Mouse (Mus musculus) midbrain, embryonic 16.5 days (tissue): Measurements from ENCODE around the gene Pus1. TPM values are rescaled to one million over a fixed set of nuclear protein-coding genes. Genes with fewer than 3 reads are reported as not detected.

Experiments
- ATAC-seq: fragments of 200-750 bp; cut with Nextera tagmentation; 2 replicates; pipeline ENCODE4 v1.8.0; 2017; ENCODE audit warnings: moderate TSS enrichment
- H3K27ac ChIP-seq: fragments of 300-500 bp; sonication (generic); 2 replicates; pipeline ENCODE4 v1.5.1; 2014; ENCODE audit warnings: mild to moderate bottlenecking, low read length, mixed read lengths
- H3K27me3 ChIP-seq: fragments of 300-500 bp; sonication (generic); 2 replicates; pipeline ENCODE4 v1.6.1; 2014; ENCODE audit warnings: low read depth, low read length, mixed read lengths; ENCODE audit not compliant: control insufficient read depth, insufficient read depth
- H3K36me3 ChIP-seq: fragments of 300-500 bp; sonication (generic); 2 replicates; pipeline ENCODE4 v1.6.1; 2014; ENCODE audit warnings: mild to moderate bottlenecking, low read length, moderate library complexity, mixed read lengths; ENCODE audit not compliant: control insufficient read depth, insufficient read depth
- H3K4me1 ChIP-seq: fragments of 300-500 bp; sonication (generic); 2 replicates; pipeline ENCODE4 v1.6.1; 2014; ENCODE audit warnings: mild to moderate bottlenecking, low read length, mixed read lengths; ENCODE audit not compliant: control insufficient read depth, insufficient read depth
- H3K4me2 ChIP-seq: fragments of 300-500 bp; sonication (generic); 2 replicates; pipeline ENCODE4 v1.6.1; 2014; ENCODE audit warnings: mild to moderate bottlenecking, low read length, mixed read lengths
- H3K4me3 ChIP-seq: fragments of 300-500 bp; sonication (generic); 2 replicates; pipeline ENCODE4 v1.5.1; 2014; ENCODE audit warnings: low read depth, mild to moderate bottlenecking, low read length, moderate library complexity, mixed read lengths
- H3K9ac ChIP-seq: fragments of 300-500 bp; sonication (generic); 2 replicates; pipeline ENCODE4 v1.6.1; 2014; ENCODE audit warnings: low read depth, low read length, mixed read lengths
- H3K9me3 ChIP-seq: fragments of 300-500 bp; sonication (generic); replicated peaks from 2 replicates; pipeline ENCODE4 v1.6.1; 2014; ENCODE audit warnings: mild to moderate bottlenecking, low read length, mixed read lengths; ENCODE audit not compliant: control insufficient read depth, poor library complexity, severe bottlenecking
- WGBS: fragments of 180-500 bp; shearing (Covaris S2); extraction: QIAGEN DNeasy Blood & Tissue Kit; methylation state at CpG from one replicate; pipeline ENCODE4 v1.1.7; 2014; 5-methylcytosine and 5-hydroxymethylcytosine counted together
- polyA plus RNA-seq: library from polyadenylated mRNA; unstranded; fragments of >200 nt; fragmentation: Nextera tagmentation; extraction: Ambion mirVana; gene quantifications from 2 replicates; pipeline ENCODE4 v1.2.1, GENCODE M21; 2015

Gene Pus1
- polyA plus RNA-seq: 18.2 and 18.6 TPM in 2 replicates

DNA sequence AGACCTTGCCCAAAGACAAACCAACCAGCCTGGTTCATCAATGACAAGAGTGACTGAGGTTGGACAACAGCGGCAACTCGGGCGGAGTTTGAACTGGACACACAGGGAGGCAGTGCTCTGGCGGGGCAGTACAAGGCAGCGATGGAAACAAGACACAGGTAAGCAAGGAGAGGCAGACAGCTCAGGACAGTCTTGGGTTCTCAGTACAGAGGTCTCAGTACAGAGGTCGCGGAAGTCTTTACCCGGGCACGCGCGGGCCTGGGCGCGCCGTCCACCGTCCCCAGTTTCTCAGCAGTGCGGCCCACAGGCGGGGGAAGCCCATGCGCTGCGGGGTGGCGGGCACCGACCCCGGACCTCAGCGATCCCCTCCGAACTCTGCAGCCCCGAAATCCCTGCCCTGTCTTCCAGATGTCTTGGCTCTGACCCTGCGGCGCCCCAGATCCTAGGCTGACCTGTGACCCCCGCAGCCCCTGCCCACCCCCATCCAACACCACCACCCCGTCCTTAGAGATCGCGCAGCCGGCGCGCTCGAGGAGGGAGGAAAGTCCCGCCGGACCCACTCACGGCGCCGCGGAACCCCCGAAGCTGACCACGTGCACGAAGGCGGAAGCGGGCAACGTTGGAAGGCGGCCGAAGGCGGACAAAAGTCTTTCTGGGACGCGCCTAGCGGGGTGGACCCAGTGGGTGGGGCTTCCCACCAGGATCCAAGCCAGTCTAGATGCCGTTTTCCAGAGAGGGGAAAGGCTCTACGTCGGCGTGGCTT is at the start of gene Pus1:
Gene Pus1, minus strand, starts transcription at position 662 of the 763 bp plus-strand sequence.
- H3K4me3 ChIP-seq: peak within 1 kb of the TSS; percentile 78
- peak; percentile 85 for ATAC-seq
- H3K9ac ChIP-seq: peak within 1 kb of the TSS; percentile 74
- H3K4me2 ChIP-seq: peak within 1 kb of the TSS; percentile 94
- 0 out of 2 replicates have a peak within 1 kb of the TSS, but pooled peaks have one; percentile 50 for H3K27ac ChIP-seq
- H3K27me3 ChIP-seq: no peaks in the 10 kb centered on the region
- peaks cover 14% of the 10 kb centered on the region for H3K4me1 ChIP-seq
- under 1% methylated on average over 56 of the region's 57 CpGs for WGBS
- no peaks in the 10 kb centered on the region for H3K9me3 ChIP-seq
- peaks cover 2% of the 10 kb centered on the region for H3K36me3 ChIP-seq

DNA sequence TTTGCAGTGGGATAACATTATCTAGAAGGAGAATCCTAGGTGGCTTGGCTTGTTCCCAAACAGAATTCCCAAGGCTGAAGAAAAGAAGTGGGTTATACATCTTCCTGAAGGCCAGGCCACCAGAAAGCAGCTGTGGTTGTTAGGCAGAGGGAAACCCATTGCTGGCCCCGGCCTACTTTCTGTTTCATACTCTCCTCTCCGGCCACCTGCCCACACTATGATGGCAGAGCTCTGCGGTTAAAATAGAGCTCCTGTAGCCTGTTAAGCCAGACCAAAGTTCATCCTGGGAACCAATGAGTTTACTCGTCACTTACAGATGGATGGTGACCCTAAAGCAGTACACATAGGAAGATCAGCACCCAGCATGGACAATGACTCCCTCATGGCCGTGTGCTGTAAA is 47.1 kb upstream of the Pus1 start:
- H3K27ac ChIP-seq: no peak overlapping the region
- H3K36me3 ChIP-seq: no peaks in the 10 kb centered on the region
- 94% methylated on average over 5 of the region's 5 CpGs for WGBS
- no peaks in the 10 kb centered on the region for H3K4me1 ChIP-seq
- no peaks in the 10 kb centered on the region for H3K9me3 ChIP-seq
- no peaks in the 10 kb centered on the region for H3K27me3 ChIP-seq
- ATAC-seq: no peak
- no peak overlapping the region for H3K4me3 ChIP-seq
- no peak overlapping the region for H3K4me2 ChIP-seq
- H3K9ac ChIP-seq: no peak overlapping the region

DNA sequence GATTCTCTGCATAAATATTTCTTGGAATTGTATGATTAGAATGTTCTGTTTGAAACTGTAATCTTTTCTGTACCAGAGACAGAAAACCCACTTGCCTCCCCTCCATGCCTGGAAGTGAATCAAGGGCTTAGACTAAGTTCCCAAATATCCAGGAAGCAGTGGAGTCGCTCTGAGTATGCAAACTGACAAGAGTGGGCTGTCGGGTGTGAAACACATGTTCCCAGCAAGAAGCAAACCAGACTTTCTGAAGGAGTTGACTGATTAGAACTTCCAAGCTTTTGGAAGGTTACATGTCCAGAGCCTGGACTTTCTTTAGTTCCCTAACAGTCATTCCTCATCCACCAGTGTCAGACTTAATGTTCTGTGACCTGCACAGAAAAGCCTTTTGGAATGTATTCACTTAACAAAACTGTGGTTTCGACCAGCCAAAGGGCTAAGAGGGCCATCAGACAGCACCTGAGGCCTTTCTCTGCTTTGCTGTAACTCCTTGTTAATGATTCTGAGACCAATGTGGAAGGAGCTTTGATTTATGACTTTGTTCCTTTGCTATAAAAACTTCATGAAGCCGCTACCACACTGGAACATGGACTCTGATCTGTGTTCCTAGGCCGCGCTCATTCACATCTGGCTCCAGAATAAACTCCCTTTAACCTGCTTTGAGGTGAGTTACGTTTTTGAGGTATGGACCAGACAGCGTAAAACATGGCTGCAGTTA is 46.5 kb upstream of the Pus1 start:
- WGBS: 92% methylated on average over 8 of the region's 8 CpGs
- Histone ChIP-seq H3K9ac (no peak overlapping the region), H3K27me3 (no peaks in the 10 kb centered on the region), H3K4me1 (no peaks in the 10 kb centered on the region), H3K27ac (no peak overlapping the region), H3K9me3 (no peaks in the 10 kb centered on the region), H3K36me3 (no peaks in the 10 kb centered on the region), H3K4me3 (no peak overlapping the region), H3K4me2 (no peak overlapping the region)
- no peak for ATAC-seq

DNA sequence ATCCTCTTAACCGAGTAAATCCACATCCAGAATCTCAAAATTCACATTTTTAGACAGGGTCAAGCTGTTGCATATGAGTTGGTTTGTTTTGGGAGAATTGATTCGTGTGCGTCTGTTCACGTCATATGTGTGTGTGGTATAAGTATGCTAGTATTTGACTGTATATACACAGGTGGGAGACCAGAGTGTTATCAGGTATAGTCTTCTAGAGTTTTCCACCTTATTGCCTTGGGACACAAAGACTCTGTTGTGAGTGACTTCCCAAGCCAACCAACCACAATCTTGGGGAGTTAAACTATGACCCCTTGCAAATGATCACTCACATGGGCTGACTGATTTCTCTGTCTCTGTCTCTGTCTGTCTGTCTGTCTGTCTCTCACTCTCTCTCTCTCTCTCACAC is 44.0 kb upstream of the Pus1 start:
- H3K4me1 ChIP-seq: no peaks in the 10 kb centered on the region
- H3K4me3 ChIP-seq: no peak overlapping the region
- H3K9me3 ChIP-seq: no peaks in the 10 kb centered on the region
- 89% methylated on average over 4 of the region's 4 CpGs for WGBS
- H3K36me3 ChIP-seq: no peaks in the 10 kb centered on the region
- no peak overlapping the region for H3K9ac ChIP-seq
- no peaks in the 10 kb centered on the region for H3K27me3 ChIP-seq
- no peak for ATAC-seq
- H3K27ac ChIP-seq: no peak overlapping the region
- no peak overlapping the region for H3K4me2 ChIP-seq

DNA sequence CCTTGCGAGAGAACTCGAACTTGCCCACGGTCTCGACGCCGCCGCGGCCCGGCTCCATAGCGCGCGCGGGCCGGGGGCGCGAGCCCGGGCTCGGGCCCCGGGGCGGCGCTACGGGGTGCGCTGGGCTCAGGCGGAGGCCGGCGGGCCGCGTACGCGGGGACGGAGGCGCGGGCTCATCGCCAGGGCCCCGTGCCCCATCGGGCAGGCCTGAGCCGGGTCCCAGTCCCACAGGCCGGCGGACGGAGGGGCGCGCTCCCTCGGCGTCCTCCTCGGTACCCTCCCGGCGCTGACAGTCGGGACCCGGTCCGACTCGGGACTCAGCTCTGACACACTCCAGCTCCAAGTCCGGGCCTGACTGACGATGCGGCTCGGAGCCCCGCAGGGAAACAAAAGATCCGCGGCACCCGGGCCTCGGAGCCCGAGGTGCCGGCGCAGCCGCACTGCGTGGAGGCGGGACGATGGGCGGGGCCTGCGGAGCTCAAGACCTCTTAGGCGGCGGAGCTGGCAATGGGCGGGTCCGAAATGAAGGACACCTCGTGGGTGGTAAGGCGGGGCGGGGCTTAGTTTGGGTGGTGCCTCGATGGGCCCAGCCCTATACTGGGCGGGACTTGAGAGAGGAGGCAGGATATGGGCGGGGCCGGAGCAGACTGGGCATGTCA is 29.3 kb upstream of the Pus1 start, which contains the start of gene Ulk1:
Gene Ulk1, minus strand, starts transcription at position 431 of the 659 bp plus-strand sequence.
- H3K4me2 ChIP-seq: peak within 1 kb of the TSS; percentile 78
- H3K4me3 ChIP-seq: peak within 1 kb of the TSS; percentile 88
- H3K9me3 ChIP-seq: no peaks in the 10 kb centered on the region
- ATAC-seq: peak; percentile 94
- peak within 1 kb of the TSS; percentile 83 for H3K27ac ChIP-seq
- no peaks in the 10 kb centered on the region for H3K27me3 ChIP-seq
- no peaks in the 10 kb centered on the region; the same call in 1 of the 2 replicates for H3K36me3 ChIP-seq
- WGBS: under 1% methylated on average over 78 of the region's 80 CpGs
- peak within 1 kb of the TSS; percentile 97 for H3K9ac ChIP-seq
- H3K4me1 ChIP-seq: peaks cover 30% of the 10 kb centered on the region

DNA sequence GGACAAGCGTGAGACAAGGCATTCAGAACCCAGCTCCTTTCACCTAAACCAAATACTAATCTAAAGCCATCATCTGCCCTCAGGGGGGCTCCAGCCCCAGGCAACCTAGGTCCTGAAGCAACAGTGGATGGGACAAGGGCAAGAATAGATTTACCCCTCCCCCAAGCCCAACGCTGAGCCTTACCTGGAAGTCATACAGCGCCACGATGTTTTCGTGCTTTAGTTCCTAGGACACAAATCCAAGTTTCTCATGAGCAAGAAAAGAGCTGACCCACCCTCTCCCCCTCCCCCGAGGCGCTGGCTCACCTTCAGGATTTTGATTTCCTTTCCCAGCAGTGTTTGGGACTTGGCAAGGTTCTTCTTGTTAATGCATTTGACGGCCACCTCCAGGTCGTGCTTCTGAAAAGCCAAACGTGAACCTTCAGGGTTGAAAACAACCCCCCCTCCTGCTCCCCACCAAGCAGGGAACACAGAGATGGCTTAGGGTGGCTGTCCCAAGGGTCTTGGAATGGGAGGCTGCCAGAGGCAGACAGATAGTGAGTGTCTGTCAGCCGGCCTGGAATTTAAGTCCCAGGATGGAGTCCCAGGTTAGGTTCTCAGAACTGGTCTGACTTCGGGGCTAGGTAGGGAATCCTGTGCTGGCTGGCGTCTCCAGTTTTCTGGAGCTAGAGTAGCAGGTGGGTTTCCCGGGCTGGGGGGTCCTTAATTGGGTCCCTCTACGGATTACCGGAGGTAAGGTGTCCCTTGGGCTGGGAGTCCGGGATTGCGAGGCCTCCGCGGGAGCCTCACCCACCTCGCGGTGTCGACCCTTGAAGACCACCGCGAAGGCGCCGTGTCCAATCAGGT is 28.6 kb upstream of the Pus1 start:
- Histone ChIP-seq H3K36me3 (no peaks in the 10 kb centered on the region; the same call in 1 of the 2 replicates), H3K4me3 (peak overlapping the region; percentile 88), H3K9me3 (no peaks in the 10 kb centered on the region), H3K27me3 (no peaks in the 10 kb centered on the region), H3K27ac (peak overlapping the region; percentile 83), H3K4me1 (peaks cover 30% of the 10 kb centered on the region), H3K4me2 (peak overlapping the region; percentile 78), H3K9ac (peak overlapping the region; percentile 97)
- ATAC-seq: peak; percentile 3; the same call in 1 of the 2 replicates
- 2% methylated on average over 27 of the region's 27 CpGs for WGBS

DNA sequence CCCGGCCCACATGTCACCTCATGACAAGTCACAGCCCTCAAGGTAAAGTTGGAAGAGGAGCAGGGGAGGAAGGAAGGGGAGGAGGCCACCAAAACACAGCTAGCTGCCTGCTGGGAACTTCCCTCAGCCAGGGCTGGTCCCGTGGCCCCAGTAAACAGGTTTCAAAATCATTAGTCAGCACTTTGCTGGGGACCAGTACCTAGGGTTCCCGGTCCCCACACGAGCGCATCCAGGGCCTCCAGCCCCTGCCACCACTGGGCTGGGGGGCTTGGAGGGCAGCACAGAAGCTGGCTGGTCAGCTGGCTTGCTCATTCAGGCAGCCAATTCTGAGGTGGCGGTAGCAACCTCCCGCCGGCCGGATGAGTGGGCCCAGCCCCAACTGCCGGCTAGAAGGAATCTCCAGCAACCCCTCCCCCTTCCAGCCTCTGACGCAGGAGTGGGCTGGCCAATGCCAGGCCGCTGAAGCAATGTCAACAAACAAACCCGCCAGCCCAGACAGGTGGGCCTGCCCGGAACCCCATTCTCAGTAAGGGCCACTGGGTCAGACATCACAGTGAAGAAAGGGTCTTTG is 27.7 kb upstream of the Pus1 start:
- H3K4me1 ChIP-seq: peaks cover 30% of the 10 kb centered on the region
- peak overlapping the region; percentile 78 for H3K4me2 ChIP-seq
- H3K27ac ChIP-seq: peak overlapping the region; percentile 33; the same call in 1 of the 2 replicates
- ATAC-seq: peak; percentile 24
- H3K4me3 ChIP-seq: peak overlapping the region; percentile 88
- no peaks in the 10 kb centered on the region; the same call in 1 of the 2 replicates for H3K36me3 ChIP-seq
- no peaks in the 10 kb centered on the region for H3K9me3 ChIP-seq
- WGBS: 7% methylated on average over 14 of the region's 14 CpGs
- H3K9ac ChIP-seq: peak overlapping the region; percentile 97
- H3K27me3 ChIP-seq: no peaks in the 10 kb centered on the region

DNA sequence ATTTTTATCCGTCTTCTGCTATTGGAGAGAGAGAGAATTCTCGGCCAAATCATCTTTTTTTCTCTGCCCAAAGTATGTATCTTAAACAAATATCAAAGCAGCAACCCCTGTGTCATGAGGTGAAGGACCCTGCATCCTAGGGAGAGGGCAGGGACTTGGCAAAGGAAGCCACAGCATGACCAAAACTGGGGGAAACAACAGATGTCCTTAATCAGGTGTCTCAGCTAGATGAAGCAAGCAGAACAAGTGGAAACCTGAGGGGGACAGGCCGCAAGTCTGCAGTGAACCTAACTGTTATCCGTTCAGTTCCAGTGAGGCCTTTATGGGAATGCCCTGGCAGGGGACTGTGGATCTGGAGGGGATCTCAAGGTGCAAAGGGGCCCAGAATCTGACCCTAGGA is 27.0 kb upstream of the Pus1 start:
- H3K27ac ChIP-seq: no peak overlapping the region
- peak overlapping the region; percentile 78 for H3K4me2 ChIP-seq
- ATAC-seq: no peak
- H3K36me3 ChIP-seq: no peaks in the 10 kb centered on the region; the same call in 1 of the 2 replicates
- peak overlapping the region; percentile 97; the same call in 1 of the 2 replicates for H3K9ac ChIP-seq
- peaks cover 30% of the 10 kb centered on the region for H3K4me1 ChIP-seq
- H3K4me3 ChIP-seq: peak overlapping the region; percentile 88; the same call in 1 of the 2 replicates
- H3K27me3 ChIP-seq: no peaks in the 10 kb centered on the region
- no peaks in the 10 kb centered on the region for H3K9me3 ChIP-seq
- 86% methylated on average over 4 of the region's 4 CpGs for WGBS
